Mouse (Mus musculus): ENCODE measurements around the gene Mrrf. TPM values are rescaled to one million over a fixed set of nuclear protein-coding genes. Genes with fewer than 3 reads are reported as not detected.
A peak's percentile ranks its signal among the peaks of the same experiment; 100 is the strongest.
"Not testable (repeated sequence)": the region's sequence is repeated elsewhere in the genome, so short reads cannot be mapped to it uniquely, and the experiment has no call there.

The Mrrf gene
- polyA plus RNA-seq, 1 experiment = 0.36 TPM

- TF ChIP-seq TAL1 (IDR thresholded peaks at IDR 0.05; ENCODE audit: low read length) (no peak), GATA1 (IDR thresholded peaks at IDR 0.05; ENCODE audit: low read length) (no peak)
Measured at GRCm38 (mm10) chr2:36112632-36113031, 23.6 kb upstream of the Mrrf start.

GRCm38 (mm10) chr2:36126795-36127429 is 9.3 kb upstream of the Mrrf start:
- Histone ChIP-seq H3K4me1 (ENCODE audit: control insufficient read depth) (no peaks in the 10 kb centered on the region), H3K27me3 (ENCODE audit: control insufficient read depth) (no peaks in the 10 kb centered on the region), H3K4me3 (replicated peaks) (no peak overlapping the region), H3K36me3 (ENCODE audit: control insufficient read depth) (peaks cover 88% of the 10 kb centered on the region), H3K9me3 (ENCODE audit: control insufficient read depth, low read length) (no peaks in the 10 kb centered on the region)
- TF ChIP-seq GATA1 (IDR thresholded peaks at IDR 0.05; ENCODE audit: low read length) = no peak

More at GRCm38 (mm10) chr2:36112632-36113031, 23.6 kb upstream of the Mrrf start:
- peaks cover 23% of the 10 kb centered on the region for H3K36me3 ChIP-seq (ENCODE audit: control insufficient read depth)
- H3K4me1 ChIP-seq (ENCODE audit: control insufficient read depth) = no peaks in the 10 kb centered on the region
- H3K27me3 ChIP-seq (ENCODE audit: control insufficient read depth) = peaks cover 44% of the 10 kb centered on the region
- no peak overlapping the region for H3K4me3 ChIP-seq (replicated peaks)
- no peaks in the 10 kb centered on the region for H3K9me3 ChIP-seq (ENCODE audit: control insufficient read depth, low read length)

- peaks cover 88% of the 10 kb centered on the region for H3K36me3 ChIP-seq (ENCODE audit: control insufficient read depth)
- no peak for TF ChIP-seq TAL1 (IDR thresholded peaks at IDR 0.05; ENCODE audit: low read length)
- no peak for TF ChIP-seq GATA1 (IDR thresholded peaks at IDR 0.05; ENCODE audit: low read length)
Measured at GRCm38 (mm10) chr2:36127973-36128372, 8.2 kb upstream of the Mrrf start.

GRCm38 (mm10) chr2:36129051-36129450 is 7.1 kb upstream of the Mrrf start:
- Histone ChIP-seq H3K4me3 (replicated peaks) (no peak overlapping the region), H3K36me3 (ENCODE audit: control insufficient read depth) (peaks cover 89% of the 10 kb centered on the region), H3K4me1 (ENCODE audit: control insufficient read depth) (no peaks in the 10 kb centered on the region)

More at GRCm38 (mm10) chr2:36127973-36128372, 8.2 kb upstream of the Mrrf start:
- Histone ChIP-seq H3K27me3 (ENCODE audit: control insufficient read depth) (no peaks in the 10 kb centered on the region), H3K4me1 (ENCODE audit: control insufficient read depth) (no peaks in the 10 kb centered on the region), H3K9me3 (ENCODE audit: control insufficient read depth, low read length) (no peaks in the 10 kb centered on the region), H3K4me3 (replicated peaks) (no peak overlapping the region)

GRCm38 (mm10) chr2:36135887-36136286 is 302 bp upstream of the Mrrf start:
- Histone ChIP-seq H3K4me3 (replicated peaks) (peak overlapping the region; percentile 80), H3K27me3 (ENCODE audit: control insufficient read depth) (no peaks in the 10 kb centered on the region), H3K9me3 (ENCODE audit: control insufficient read depth, low read length) (no peaks in the 10 kb centered on the region), H3K36me3 (ENCODE audit: control insufficient read depth) (peaks cover 48% of the 10 kb centered on the region), H3K4me1 (ENCODE audit: control insufficient read depth) (peaks cover 24% of the 10 kb centered on the region)
- TF ChIP-seq TAL1 (IDR thresholded peaks at IDR 0.05; ENCODE audit: low read length) (no peak), GATA1 (IDR thresholded peaks at IDR 0.05; ENCODE audit: low read length) (no peak)

More at GRCm38 (mm10) chr2:36129051-36129450, 7.1 kb upstream of the Mrrf start:
- H3K27me3 ChIP-seq (ENCODE audit: control insufficient read depth) = no peaks in the 10 kb centered on the region
- no peaks in the 10 kb centered on the region for H3K9me3 ChIP-seq (ENCODE audit: control insufficient read depth, low read length)
- no peak for TF ChIP-seq TAL1 (IDR thresholded peaks at IDR 0.05; ENCODE audit: low read length)
- TF ChIP-seq GATA1 (IDR thresholded peaks at IDR 0.05; ENCODE audit: low read length) = no peak

GRCm38 (mm10) chr2:36139096-36139495 is 2.9 kb downstream of the Mrrf start:
- no peaks in the 10 kb centered on the region for H3K9me3 ChIP-seq (ENCODE audit: control insufficient read depth, low read length)
- peaks cover 46% of the 10 kb centered on the region for H3K36me3 ChIP-seq (ENCODE audit: control insufficient read depth)
- H3K4me3 ChIP-seq (replicated peaks) = no peak overlapping the region
- H3K4me1 ChIP-seq (ENCODE audit: control insufficient read depth) = peaks cover 24% of the 10 kb centered on the region
- TF ChIP-seq TAL1 (IDR thresholded peaks at IDR 0.05; ENCODE audit: low read length) (no peak), GATA1 (IDR thresholded peaks at IDR 0.05; ENCODE audit: low read length) (no peak)
- no peaks in the 10 kb centered on the region for H3K27me3 ChIP-seq (ENCODE audit: control insufficient read depth)

- TF ChIP-seq TAL1 (IDR thresholded peaks at IDR 0.05; ENCODE audit: low read length) = no peak
- no peak for TF ChIP-seq GATA1 (IDR thresholded peaks at IDR 0.05; ENCODE audit: low read length)
- H3K4me1 ChIP-seq (ENCODE audit: control insufficient read depth) = no peaks in the 10 kb centered on the region
- peaks cover 48% of the 10 kb centered on the region for H3K36me3 ChIP-seq (ENCODE audit: control insufficient read depth)
- no peaks in the 10 kb centered on the region for H3K9me3 ChIP-seq (ENCODE audit: control insufficient read depth, low read length)
- H3K4me3 ChIP-seq (replicated peaks) = no peak overlapping the region
- no peaks in the 10 kb centered on the region for H3K27me3 ChIP-seq (ENCODE audit: control insufficient read depth)
Measured at GRCm38 (mm10) chr2:36148876-36149365, 12.7 kb downstream of the Mrrf start.

GRCm38 (mm10) chr2:36152401-36152800 is 16.2 kb downstream of the Mrrf start:
- not testable (repeated sequence) for H3K4me3 ChIP-seq (replicated peaks); H3K27me3 ChIP-seq (ENCODE audit: control insufficient read depth); H3K9me3 ChIP-seq (ENCODE audit: control insufficient read depth, low read length); H3K4me1 ChIP-seq (ENCODE audit: control insufficient read depth)
- peaks cover 69% of the 10 kb centered on the region for H3K36me3 ChIP-seq (ENCODE audit: control insufficient read depth)

GRCm38 (mm10) chr2:36157461-36157860 is 21.3 kb downstream of the Mrrf start:
- H3K36me3 ChIP-seq (ENCODE audit: control insufficient read depth) = peaks cover 79% of the 10 kb centered on the region
- no peak for TF ChIP-seq GATA1 (IDR thresholded peaks at IDR 0.05; ENCODE audit: low read length)
- no peak for TF ChIP-seq TAL1 (IDR thresholded peaks at IDR 0.05; ENCODE audit: low read length)
- H3K27me3 ChIP-seq (ENCODE audit: control insufficient read depth) = no peaks in the 10 kb centered on the region
- H3K9me3 ChIP-seq (ENCODE audit: control insufficient read depth, low read length) = no peaks in the 10 kb centered on the region
- no peak overlapping the region for H3K4me3 ChIP-seq (replicated peaks)
- H3K4me1 ChIP-seq (ENCODE audit: control insufficient read depth) = no peaks in the 10 kb centered on the region

- Histone ChIP-seq H3K4me1 (ENCODE audit: control insufficient read depth) (no peaks in the 10 kb centered on the region), H3K9me3 (ENCODE audit: control insufficient read depth, low read length) (no peaks in the 10 kb centered on the region), H3K4me3 (replicated peaks) (no peak overlapping the region), H3K27me3 (ENCODE audit: control insufficient read depth) (no peaks in the 10 kb centered on the region), H3K36me3 (ENCODE audit: control insufficient read depth) (peaks cover 78% of the 10 kb centered on the region)
- TF ChIP-seq GATA1 (IDR thresholded peaks at IDR 0.05; ENCODE audit: low read length) (no peak), TAL1 (IDR thresholded peaks at IDR 0.05; ENCODE audit: low read length) (no peak)
Measured at GRCm38 (mm10) chr2:36159336-36159735, 23.1 kb downstream of the Mrrf start.
